Mouse (Mus musculus) erythroblast, embryonic 14.5 days (primary cell): Measurements from ENCODE around the gene Nox3.

Experiments
- GATA1 ChIP-seq: IDR thresholded peaks from 2 replicates; pipeline ENCODE4 v1.6.1; 2012; ENCODE audit warnings: low read length, inconsistent platforms, mixed read lengths
- TAL1 ChIP-seq: IDR thresholded peaks from 3 replicates; pipeline ENCODE4 v1.6.1; 2012; ENCODE audit warnings: low read length, inconsistent platforms, mixed read lengths

GRCm38 (mm10) chr17:3736936-3737335, 40.9 kb upstream of the Nox3 start:
- TF ChIP-seq TAL1, result no peak
- TF ChIP-seq GATA1, result no peak
